Mouse (Mus musculus): ENCODE data around the gene Wdr91.

The Wdr91 gene

DNA sequence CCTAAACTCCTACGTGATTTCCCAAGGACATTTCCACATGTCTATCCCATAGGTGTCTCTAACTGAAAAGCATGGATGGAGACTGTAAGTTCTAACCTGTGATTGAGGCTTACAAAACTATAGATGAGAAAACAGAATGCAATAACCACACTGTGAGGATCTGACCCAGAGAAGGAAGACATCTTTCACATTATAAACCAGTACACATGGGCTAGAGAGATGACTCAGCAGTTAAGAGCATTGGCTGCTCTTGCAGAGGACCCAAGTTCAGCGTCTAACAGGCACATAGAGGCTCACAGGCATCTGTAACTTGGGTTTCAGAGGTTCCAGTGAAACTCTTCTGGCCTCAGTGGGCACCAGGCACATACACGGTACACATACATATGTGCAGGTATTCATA lies 3.8 kb upstream of the Wdr91 start:
- no peak for DNase-seq

DNA sequence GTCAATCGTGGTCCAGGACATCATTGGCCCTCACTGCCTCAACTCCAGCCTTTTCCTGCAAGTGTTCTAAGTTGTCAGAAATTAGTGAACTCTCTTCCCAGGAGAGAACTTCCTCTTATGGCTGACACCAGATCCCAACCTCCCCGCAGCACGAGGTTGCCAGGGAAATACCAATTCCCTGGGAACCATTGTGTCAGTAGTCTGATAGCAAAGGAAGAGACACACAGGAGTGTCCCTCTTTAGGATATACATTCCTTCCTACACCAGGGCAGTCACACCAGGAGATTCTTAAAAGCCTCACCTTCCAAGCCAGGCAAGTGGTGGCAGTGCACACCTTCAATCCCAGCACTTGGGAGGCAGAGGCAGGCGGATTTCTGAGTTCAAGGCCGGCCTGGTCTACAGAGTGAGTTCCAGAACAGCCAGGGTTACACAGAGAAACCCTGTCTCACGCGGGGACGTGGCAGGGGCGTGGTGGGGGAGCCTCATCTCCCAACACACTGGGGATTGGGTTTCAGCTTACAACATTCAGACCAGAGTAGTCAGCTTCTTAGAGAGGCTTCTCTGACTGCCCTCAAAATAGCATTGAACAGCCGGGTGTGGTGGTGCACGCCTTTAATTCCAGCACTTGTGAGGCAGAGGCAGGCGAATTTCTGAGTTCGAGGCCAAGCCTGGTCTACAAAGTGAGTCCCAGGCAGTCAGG lies 2.8 kb upstream of the Wdr91 start:
- no peak for DNase-seq

DNA sequence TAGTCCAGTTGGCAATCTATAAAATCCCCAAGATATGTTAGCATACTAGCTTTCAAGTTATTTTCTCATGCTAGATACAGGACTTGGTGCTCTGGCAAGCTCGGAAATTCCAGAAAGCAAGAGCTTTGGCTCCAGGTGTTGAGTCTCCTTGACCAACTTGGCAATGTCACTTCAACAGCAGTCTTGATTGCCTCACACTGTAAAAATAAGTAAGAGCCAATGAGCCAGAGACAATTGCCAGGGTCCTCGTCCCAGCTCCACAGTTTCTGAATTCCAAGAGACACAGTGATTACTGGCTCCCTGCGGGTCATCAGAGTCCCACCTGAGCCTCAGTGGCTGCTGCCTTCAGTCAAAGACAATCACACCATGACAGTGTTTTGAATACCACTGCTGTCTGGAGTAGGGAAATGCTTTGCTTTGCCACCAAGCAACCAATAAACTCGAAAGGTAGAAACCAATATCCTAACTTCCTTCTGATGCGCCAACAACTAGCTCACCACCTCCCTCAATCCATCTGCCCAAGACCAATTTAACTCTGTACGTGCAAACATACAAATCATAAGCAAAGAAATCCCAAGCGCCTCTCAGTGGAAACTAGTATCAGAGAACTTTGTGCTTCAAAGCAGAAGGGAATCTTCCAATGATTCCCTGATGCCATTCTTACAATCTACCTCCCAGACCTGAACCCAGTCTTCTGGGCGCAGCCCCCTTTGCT lies 888 bp downstream of the Wdr91 start:
- DNase-seq, result no peak

DNA sequence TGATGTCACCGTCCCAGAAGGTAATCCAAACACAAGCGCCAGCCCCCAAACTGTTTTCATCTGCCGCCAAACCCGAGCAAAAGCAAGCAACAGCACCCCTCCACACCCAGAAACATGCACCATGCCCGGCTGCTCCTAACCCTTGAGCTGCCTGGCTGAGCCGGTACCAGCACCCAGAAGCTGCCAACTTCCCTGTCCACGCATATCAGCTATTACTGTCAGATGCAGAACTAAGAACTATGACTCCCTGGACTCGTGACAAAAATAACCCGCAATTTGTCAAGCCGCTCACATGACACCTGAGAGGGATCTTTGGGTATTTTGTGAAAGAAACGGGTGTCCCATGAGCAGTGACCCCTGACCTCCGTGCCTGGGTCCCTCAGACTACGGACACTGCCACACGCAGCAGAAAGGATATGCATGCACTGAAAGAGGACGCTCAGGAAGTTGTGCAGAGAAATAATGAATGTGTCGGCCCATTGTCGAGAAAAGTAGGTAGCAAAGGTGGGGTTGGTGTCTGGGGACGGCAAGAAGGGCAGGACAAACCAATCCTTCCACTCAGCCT lies 2.9 kb downstream of the Wdr91 start:
- no peak for DNase-seq

DNA sequence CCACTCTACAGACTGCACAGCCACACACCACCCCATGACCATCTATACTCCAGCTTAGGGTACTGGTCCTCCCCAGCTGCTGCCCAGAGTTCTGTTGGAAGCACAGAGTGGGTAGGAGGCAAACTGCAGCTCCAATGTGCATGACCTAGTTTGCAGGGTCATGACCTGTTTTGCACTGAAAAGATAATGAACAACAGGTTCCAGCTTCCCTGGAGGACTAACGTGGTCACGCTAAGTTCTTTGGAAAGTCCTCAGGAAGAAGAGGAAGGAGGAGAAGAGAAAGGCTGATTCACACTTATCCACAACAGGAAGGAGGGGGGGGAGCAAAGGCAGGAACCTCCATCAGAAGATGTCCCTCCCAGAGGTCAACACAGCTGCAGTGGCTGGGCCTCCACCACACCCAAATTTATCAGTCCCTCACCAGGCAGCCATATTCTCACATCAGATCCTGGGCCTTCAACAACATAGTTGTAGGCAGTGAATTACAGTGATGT lies 3.5 kb downstream of the Wdr91 start:
- no peak for DNase-seq

DNA sequence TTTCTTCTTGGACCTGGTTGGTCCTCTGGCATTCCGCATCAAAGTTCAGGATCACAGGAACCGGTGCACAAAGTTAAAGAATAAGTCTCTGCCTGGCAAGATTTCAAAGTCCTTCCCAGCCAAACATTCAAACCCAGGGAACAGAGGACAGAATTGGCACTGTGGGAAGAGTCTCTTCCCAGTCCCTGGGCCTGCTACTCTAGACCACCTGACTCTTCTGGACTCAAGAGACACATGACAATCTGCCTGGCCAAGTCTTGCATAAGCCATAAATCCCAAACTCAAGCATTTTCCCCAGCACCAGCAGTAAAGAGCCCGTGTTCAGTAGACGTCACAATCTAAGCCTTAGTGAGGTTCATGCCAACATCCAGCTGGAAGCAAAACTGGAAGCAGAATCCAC lies 4.0 kb downstream of the Wdr91 start:
- no peak for DNase-seq

DNA sequence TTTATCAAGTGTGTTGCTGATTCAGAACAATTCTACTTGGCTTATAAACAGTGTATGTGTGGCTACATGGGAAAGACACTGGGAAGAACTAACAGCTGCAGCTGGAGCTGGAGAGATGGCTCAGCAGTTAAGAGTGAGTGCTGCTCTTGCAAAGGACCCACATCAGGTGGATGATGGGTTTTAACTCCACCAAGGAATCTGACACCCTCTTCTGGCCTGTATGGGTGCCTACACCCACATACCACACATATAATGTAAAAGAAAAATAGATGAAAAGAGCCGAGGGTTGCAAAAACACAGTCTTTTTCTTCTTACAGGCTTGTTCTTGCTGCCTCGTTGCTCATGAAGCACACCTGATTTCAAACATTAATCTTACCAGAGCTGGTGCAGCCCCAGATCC lies 4.6 kb downstream of the Wdr91 start:
- no peak for DNase-seq

DNA sequence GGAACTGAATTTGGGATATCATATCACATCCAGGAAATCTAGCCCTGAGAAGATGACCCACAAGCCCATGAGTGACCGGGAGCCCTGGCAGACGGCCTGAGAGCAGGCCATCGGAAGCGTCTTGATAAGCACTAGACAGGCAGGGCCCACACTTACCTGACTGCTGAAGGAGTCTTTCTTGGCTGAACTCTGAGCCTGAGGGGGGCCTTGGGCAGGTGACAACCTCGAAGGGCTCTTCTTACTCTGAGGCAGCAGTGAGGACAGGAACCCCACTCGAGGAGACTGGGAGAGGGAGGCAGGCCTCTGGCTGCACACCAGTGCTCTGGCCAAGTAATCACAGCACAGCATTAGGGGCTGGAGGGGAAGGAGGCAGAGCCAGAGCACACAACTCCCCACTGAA lies 6.3 kb downstream of the Wdr91 start:
- no peak for DNase-seq

DNA sequence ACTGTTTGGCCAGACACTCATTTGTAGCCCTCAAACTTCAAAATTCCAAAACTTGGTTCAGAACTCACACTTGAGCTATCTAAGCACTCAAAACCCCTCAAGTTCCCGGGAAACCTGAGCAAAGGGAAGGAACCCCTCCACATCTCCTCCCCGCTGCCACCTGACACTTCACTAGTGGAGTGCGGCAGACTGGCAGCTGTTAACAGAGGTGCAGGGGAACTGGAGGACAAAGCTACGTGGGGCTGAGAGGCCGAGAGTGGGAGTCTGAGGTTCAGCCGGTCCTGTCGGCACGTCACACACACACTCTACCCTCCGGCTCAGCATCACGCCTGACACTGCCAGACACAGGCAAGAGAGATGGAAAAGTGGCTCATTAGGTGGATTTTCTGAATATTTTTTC lies 6.8 kb downstream of the Wdr91 start:
- DNase-seq, result no peak

DNA sequence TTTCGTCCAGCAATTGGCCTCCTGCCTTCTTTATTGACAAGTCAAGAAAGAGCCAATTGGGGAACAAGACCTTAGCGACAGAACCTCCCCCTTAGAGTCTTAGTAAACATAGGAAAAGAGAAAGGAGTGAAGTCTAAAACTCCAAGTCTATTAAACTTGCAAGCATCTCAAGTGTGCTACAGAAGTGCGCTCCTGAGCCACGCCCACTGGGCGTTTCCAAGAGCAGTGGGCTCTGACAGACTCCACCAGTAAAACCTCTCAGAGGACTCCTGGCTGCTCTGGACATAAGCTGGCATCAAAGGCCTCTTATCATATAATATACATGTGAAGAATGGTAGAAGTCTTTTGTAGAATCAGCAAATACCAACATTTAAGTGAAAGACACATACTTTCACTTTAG lies 7.2 kb downstream of the Wdr91 start:
- DNase-seq, result no peak

DNA sequence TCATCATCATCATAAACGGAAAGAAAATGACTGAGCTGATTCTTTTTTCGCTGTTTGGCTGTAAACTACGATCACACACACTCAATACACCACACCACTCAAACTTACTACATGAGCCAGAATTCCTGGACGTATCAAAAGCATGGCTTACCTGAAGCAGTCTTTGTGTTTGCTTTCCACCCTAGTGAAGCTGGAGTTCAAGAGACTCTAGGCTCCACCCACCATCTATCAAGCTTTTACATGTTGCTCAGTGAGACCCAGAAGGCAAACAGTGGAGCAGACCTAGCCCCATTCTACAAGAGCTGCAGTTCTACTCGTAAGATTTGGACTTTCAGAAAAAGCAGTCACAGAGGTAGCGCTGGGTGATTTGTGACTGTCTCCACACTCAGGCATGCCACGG lies 8.1 kb downstream of the Wdr91 start:
- no peak for DNase-seq

DNA sequence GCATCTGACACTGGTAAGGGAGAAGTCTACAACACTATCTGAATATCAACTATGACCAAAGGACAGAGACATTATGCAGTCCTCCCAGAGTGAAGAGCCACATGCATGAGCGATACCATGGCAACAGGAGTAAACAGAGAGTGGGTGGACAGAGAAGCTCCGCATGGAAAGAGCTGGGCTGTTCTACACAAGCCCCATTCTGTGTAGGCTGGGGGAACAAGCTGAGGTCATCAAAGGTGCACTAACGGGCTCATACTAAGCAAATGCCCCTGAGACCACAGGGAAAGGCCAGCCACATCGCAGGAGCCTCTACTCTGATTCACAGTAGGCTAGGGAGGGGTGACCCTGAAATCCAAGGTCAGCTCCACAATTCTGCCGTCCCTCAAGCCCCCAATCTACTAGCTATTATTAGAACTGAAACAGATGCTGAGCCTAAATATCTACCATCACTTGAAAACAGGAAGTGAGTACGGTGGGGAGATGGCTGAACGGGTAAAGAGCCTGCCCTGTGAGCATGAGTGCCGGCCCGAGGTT lies 8.7 kb downstream of the Wdr91 start:
- no peak for DNase-seq

DNA sequence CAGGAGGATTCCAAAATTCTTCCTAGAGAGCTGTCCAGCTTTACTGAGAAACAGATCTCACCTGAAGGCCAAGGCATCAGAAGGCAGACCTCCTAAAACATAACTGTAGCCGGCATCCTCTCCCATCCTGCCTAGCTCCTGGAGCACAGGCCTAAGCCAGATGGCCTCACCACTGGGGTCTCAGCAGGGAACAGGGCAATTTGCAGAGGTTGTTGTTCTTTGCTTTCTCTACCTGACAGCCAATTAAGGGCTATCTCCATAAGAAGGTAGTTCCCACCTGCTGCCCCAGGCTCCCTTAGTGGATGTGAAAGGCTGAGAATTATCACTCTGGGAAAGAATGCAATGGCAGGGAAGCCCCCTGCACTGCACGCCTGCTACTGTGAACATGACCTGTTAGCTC lies 9.7 kb downstream of the Wdr91 start:
- DNase-seq, result no peak

DNA sequence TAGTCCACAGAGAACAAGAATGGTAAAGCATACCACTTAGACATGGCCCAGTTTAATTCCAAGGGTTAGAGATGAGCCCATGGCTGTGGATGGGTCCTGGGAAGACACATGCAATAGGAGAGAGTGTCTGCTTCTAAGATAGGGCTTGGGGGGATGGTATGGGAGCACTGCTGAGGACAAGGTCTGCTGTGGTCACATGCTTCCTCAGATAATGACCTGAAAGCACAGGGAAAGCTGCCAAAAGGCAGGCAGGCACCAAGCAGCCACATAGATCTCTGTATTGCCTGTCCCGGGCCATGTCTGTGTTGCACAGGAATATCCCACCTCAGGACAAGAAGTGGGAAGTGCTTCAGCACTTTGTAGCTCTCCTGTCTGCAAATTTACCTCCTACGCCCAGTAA lies 11.5 kb downstream of the Wdr91 start:
- no peak for DNase-seq

DNA sequence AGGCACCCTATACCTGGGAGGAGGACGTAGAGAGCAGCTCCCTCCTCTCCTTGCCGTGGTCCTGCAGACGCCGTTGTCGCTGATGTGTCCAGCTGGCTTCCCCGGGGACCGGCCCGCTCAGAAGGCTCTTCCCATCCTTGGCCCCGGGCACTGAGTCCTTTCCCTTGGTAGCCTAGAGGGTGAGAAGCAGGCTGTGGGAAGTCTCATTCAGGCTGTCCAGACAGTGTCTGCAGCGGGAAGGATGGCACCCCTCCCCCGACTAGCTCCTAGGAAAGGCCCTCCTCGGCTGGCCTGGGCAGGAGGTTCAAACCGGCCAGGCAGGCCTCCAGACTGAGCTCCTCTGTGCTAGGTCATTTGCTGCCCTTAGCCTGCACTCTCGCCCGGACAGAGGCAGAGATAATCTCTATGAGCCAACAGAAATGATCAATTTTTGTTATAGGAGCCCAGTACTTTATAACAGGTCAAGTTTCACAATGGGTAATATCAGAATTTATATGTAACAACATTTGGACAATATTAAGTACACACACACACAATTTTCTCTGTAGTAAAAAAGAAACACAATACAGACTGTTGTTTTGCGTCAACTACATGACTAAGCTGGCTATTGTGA lies 14.4 kb downstream of the Wdr91 start:
- no peak for DNase-seq

DNA sequence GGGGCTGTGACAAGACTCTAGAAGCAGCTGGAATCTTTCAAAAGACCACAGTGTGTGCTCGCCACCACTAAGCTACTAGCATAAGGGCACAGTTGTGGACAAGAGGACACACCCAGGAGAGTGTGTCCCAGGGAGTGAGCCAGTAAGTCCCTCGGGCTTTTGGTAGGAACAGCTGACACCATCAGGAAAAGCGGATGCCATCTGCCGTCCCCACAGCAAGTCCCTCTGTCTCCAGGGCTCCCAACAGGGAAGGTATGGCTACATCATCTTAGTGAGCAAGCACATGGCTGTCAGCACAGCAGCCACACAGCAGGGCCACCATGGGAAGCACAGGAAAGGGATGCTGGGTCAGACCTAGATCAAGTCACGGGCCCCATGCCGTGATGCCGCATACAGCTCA lies 15.1 kb downstream of the Wdr91 start:
- no peak for DNase-seq

DNA sequence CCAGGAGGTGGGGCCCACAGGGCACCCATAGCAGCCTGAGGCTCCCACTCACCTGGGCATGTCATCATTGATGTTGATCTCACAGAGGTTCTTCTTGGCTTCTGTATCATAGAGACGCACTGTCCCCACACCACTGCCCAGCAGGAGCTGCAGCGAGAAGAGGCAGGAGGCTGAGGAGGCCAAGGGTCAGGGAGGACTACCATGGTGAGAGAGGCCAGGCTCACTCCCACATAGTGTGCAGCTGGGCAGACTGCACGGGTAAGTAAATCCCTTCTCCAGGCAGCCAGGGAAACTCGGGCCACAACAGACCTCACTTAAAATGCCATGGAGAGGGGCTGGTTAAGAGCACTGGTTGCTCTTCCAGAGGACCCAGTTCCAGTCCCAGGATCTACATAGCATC lies 21.5 kb downstream of the Wdr91 start:
- DNase-seq, result no peak

DNA sequence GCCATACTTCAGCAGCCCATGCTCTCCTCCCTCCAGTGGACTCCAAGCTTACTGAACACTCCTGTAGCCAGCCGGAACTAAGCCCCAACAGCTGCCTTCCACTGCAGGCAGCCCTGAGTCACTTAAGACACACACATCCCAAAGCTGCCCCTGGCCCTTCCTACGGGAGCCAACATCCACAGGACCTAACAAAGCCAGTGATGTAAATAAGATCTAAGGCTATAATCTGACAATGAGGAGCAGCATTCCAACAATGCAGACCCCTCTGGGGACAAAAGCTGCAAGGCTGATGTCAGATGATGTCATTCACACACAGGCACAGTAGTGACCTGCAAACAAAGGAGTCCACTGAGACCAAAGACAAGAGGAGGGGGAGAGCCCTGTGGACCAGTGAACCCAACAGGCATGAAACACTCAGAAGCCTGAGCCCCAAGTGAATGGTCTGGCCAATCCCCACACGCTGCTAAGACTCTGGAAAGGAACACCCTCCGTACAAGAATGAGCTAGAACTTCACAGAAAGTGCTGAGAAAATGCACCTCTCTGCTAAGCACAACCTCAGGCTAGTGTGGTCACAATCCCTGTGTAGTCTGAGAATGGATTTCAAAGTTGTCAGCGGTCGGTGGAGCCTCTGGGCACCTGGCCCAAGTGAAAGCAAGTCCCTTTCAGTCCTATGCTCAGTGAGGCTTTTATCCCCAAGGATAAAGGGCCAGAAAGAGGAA lies 23.4 kb downstream of the Wdr91 start:
- DNase-seq, result peak; percentile 73

DNA sequence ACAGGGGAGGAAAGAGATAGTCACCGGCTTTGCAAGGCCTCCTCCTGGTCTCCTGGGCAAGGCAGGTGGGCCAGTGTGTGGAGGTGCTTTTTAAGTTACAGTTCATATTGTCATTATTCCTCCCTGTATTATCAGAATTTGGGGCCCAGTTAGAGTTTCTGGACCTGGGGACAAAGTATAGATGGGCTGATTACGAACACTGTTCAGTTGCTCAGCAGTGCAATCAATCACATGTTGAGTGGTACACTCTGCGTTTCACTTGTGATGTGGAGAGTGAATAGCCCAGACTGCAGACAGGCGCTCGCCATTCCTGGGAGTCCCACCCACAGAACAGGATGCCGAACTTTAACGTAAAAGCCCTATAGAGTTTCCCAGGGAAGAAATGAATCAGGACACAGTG lies 26.0 kb downstream of the Wdr91 start:
- DNase-seq, result no peak

DNA sequence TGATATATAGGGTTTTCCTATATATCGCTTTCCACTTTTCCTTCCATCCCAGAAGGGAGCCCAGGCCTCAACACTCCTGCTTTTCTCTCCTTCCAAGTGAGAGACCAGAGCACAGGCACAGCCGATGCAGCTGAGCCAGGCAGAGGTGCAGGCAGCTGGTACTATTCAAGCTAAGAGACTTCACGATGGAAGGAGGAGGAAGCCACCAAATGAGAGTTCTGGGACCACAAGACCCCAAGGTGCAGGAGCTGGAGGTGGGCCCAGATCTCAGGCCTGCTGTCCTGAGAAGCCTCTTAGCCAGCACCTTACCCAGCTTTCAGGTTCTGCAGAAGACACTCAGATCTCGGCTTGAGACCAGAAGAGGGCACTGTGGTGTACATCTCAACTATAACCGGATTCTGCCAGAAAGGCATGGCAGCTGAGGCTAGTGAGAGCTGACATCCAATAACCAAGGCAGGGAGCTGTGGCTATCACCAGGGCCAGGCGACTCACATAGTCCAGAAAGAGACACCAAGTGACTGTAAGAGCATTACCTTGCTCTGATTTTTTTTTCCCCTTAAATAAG lies 30.7 kb downstream of the Wdr91 start:
- DNase-seq, result peak; percentile 70

DNA sequence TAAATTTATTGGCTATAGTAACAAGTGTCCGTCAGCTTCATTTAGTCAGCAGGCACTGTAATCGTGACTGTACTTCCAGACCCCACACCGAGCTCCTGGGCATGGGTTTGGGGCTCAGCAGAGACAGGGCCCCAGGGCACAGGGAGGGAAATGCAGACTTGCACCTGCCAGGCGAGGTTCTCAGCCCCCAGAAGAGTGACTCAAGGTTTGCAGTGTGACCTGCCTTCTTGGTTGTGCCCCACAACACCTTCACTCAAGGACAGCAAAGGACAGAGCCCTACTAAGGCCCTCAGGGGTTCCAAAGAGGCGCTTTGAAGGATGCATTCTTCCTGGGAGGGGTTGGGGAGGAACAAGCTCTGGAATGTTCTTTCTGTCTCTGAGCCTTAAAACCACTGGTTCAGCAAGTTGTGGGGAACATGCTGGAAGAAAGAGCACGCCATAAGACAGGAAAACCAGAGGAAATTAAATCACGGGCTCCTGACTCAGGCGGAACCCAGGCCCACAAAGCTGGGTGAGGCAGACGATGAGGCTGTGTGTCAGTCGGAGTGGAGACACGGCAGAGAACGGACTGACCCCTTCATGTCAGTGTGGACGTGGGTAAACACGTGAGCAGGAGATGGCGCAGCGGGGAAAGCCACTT lies 31.5 kb downstream of the Wdr91 start:
- DNase-seq, result no peak

Measured in layer of hippocampus, adult 9-11 months (tissue).